8 mouse cellular contexts compared by ENCODE assay signal in the genomic region with DNA sequence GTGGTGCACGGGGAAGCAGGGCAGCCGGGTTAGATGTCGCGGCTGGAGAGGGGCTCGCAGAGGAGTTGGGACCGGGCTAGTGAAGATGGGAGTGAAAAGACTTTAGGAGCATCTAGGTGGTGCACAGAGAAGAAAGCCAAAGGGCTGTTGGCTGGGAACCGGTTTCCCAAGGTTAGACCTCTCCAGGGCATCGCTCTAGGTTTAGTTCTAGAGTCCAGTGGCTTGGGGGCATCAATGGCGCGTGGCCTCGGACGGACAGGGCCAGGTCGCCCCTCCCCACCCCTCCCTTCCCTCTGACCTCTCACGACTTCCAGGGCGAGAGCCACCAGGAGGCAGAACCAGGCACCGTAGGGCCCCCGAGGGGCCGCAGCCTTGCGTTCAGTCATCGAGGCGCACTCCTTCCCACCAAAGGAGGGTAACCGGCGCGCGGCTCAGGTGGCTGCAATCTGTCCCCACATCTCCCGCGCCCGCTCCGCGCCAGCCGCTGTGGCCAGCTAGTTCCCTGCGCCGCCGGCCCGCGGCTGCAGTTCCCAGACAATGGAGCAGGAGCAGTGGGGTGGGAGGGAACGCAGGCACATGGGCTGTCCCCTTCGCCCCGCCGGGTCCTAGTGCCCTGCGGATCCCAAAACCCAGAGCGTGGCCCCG. TPM values are rescaled to one million over a fixed set of nuclear protein-coding genes. Genes with fewer than 3 reads are reported as not detected.
A peak's percentile ranks its signal among the peaks of the same experiment; 100 is the strongest.
DNase-seq lines count a peak whose midpoint lies in the region; ATAC-seq lines count a peak whose summit lies in the region.

No protein-coding gene starts in this region.

- WGBS in hindbrain, embryonic 16.5 days = 0% methylated on average over 43 of the region's 43 CpGs

- peak overlapping the region; percentile 85 for H3K4me3 ChIP-seq in hindbrain, embryonic 16.5 days (ENCODE audit: low read length)

- H3K9me3 ChIP-seq in hindbrain, embryonic 16.5 days (ENCODE audit: control insufficient read depth, low read length) = no peaks in the 10 kb centered on the region

- DNase-seq in adrenal gland, adult (ENCODE audit: inconsistent age in 2 of 2, low spot score in 1 of 2) = peak; percentile 85 to 93
- DNase-seq in cerebellum, postnatal 4 days (ENCODE audit: low spot score in 2 of 2) = peak; percentile 61 to 84
- peak; percentile 39 to 52 for DNase-seq in gastrocnemius, adult 8-10 months (ENCODE audit: low spot score in 2 of 2)
- DNase-seq in left cerebral cortex, adult 11 months (ENCODE audit: low spot score) = peak; percentile 77
- DNase-seq in lung, postnatal 14 days = peak; percentile 70
- peak; percentile 57 for DNase-seq in retina, postnatal 7 days (ENCODE audit: low read depth, low spot score)
- DNase-seq in T-cell, adult 2 months (ENCODE audit: low spot score) = no peak

- H3K4me2 ChIP-seq in hindbrain, embryonic 16.5 days (ENCODE audit: low read length) = peak overlapping the region; percentile 82

- no peaks in the 10 kb centered on the region for H3K27me3 ChIP-seq in hindbrain, embryonic 16.5 days (replicated peaks; ENCODE audit: control insufficient read depth, insufficient read depth, low read length)

- H3K9ac ChIP-seq in hindbrain, embryonic 16.5 days (ENCODE audit: low read depth, low read length) = peak overlapping the region; percentile 95

- H3K4me1 ChIP-seq in hindbrain, embryonic 16.5 days (ENCODE audit: control insufficient read depth, insufficient read depth, low read depth, low read length) = peaks cover 22% of the 10 kb centered on the region

- H3K27ac ChIP-seq in hindbrain, embryonic 16.5 days (ENCODE audit: low read depth, low read length) = peak overlapping the region; percentile 88

- H3K36me3 ChIP-seq in hindbrain, embryonic 16.5 days (ENCODE audit: control insufficient read depth, insufficient read depth, low read length) = peaks cover 44% of the 10 kb centered on the region

- ATAC-seq in hindbrain, embryonic 16.5 days = peak; percentile 95

RNA-seq across cellular contexts. Expression of gene Tmem132a, which starts 0.4 kb away (rescaled TPM):
- 1 to 10 TPM; 2.7 to 4.3 (median 3.4) TPM for total RNA-seq in gastrocnemius, adult 8-10 months (2022)
- polyA plus RNA-seq in hindbrain, embryonic 16.5 days (2015; fragmentation: Nextera tagmentation; extraction: Ambion mirVana) = 180 and 196 TPM in 2 replicates

RNA-seq across cellular contexts. Expression of gene Tmem109, which starts 12.4 kb away (rescaled TPM):
- 100 to 1,000 TPM; 228 to 296 (median 253) TPM for total RNA-seq in gastrocnemius, adult 8-10 months (2022)
- polyA plus RNA-seq in hindbrain, embryonic 16.5 days (2015; fragmentation: Nextera tagmentation; extraction: Ambion mirVana) = 50.2 and 50.7 TPM in 2 replicates

RNA-seq across cellular contexts. Expression of gene Prpf19, which starts 25.7 kb away (rescaled TPM):
- total RNA-seq in gastrocnemius, adult 8-10 months (2022) = 100 to 1,000 TPM; 151 to 188 (median 167) TPM
- 35.0 and 39.1 TPM in 2 replicates for polyA plus RNA-seq in hindbrain, embryonic 16.5 days (2015; fragmentation: Nextera tagmentation; extraction: Ambion mirVana)

RNA-seq across cellular contexts. Expression of gene Slc15a3, which starts 29.8 kb away (rescaled TPM):
- under 1 TPM; 0.08 to 0.45 (median 0.22) TPM for total RNA-seq in gastrocnemius, adult 8-10 months (2022)
- 0.20 and 0.33 TPM in 2 replicates for polyA plus RNA-seq in hindbrain, embryonic 16.5 days (2015; fragmentation: Nextera tagmentation; extraction: Ambion mirVana)

RNA-seq across cellular contexts. Expression of gene Cd6, which starts 39.5 kb away (rescaled TPM):
- total RNA-seq in gastrocnemius, adult 8-10 months (2022) = not detected
- polyA plus RNA-seq in hindbrain, embryonic 16.5 days (2015; fragmentation: Nextera tagmentation; extraction: Ambion mirVana) = not detected in 2 replicates
